Mouse (Mus musculus) MEL (cell line): Measurements from ENCODE around the gene Slc35e3. TPM values are rescaled to one million over a fixed set of nuclear protein-coding genes. Genes with fewer than 3 reads are reported as not detected.

Experiments
- DNase-seq: peaks from one replicate; pipeline ENCODE4 v3.0.0; 2011; ENCODE audit warnings: low read depth, low spot score
- H3K27ac ChIP-seq: 2 replicates; pipeline ENCODE4 v1.5.1; 2012; ENCODE audit warnings: low read depth, mild to moderate bottlenecking, control low read depth, low read length, moderate library complexity; ENCODE audit not compliant: control insufficient read depth
- H3K27me3 ChIP-seq, 2 experiments: fragments of 150-350 bp in 1 of 2; sonication (generic) in 1 of 2; 2 replicates each; pipeline ENCODE4 v1.6.1; 2012; ENCODE audit warnings: low read length in 2 of 2, mild to moderate bottlenecking in 2 of 2, improper control_type of control experiment in 1 of 2, moderate library complexity in 1 of 2; ENCODE audit not compliant: insufficient read depth in 2 of 2, control insufficient read depth in 1 of 2
- H3K36me3 ChIP-seq, 2 experiments: 2 replicates each; pipeline ENCODE4 v1.6.1; 2012 to 2014; ENCODE audit warnings: low read length in 2 of 2, improper control_type of control experiment in 1 of 2, inconsistent platforms in 1 of 2, mild to moderate bottlenecking in 1 of 2; ENCODE audit not compliant: insufficient read depth in 2 of 2, control insufficient read depth in 1 of 2
- H3K4me1 ChIP-seq, 2 experiments: fragments of 150-350 bp in 1 of 2; sonication (generic) in 1 of 2; 2 replicates each; pipeline ENCODE4 v1.6.1; 2012; ENCODE audit warnings: low read length in 2 of 2, improper control_type of control experiment in 1 of 2, mild to moderate bottlenecking in 1 of 2; ENCODE audit not compliant: insufficient read depth in 2 of 2, control insufficient read depth in 1 of 2
- H3K4me3 ChIP-seq, 2 experiments: fragments of 150-350 bp in 1 of 2; sonication (generic) in 1 of 2; 2 replicates each; pipeline ENCODE4 v1.5.1; 2012; ENCODE audit warnings: low read depth in 2 of 2, low read length in 2 of 2, mild to moderate bottlenecking in 2 of 2, moderate library complexity in 2 of 2, control low read depth in 1 of 2, improper control_type of control experiment in 1 of 2; ENCODE audit not compliant: control insufficient read depth in 1 of 2, insufficient read depth in 1 of 2
- H3K79me2 ChIP-seq: 2 replicates; pipeline ENCODE4 v1.6.1; 2012; ENCODE audit warnings: mild to moderate bottlenecking, low read length, moderate library complexity; ENCODE audit not compliant: control insufficient read depth, poor library complexity, insufficient read depth
- H3K9ac ChIP-seq: 2 replicates; pipeline ENCODE4 v1.6.1; 2012; ENCODE audit warnings: low read depth, mild to moderate bottlenecking, control low read depth, low read length, moderate library complexity; ENCODE audit not compliant: control insufficient read depth, poor library complexity, severe bottlenecking
- H3K9me3 ChIP-seq: fragments of 150-350 bp; sonication (generic); replicated peaks from 2 replicates; pipeline ENCODE4 v1.6.1; 2012; ENCODE audit warnings: mild to moderate bottlenecking, low read length, improper control_type of control experiment, moderate library complexity; ENCODE audit not compliant: insufficient read depth
- BHLHE40 ChIP-seq: IDR thresholded peaks from 2 replicates; pipeline ENCODE4 v1.6.1; 2012; ENCODE audit warnings: low read depth, mild to moderate bottlenecking, inconsistent platforms, low read length, improper control_type of control experiment, borderline replicate concordance
- E2F4 ChIP-seq: IDR thresholded peaks from 2 replicates; pipeline ENCODE4 v1.6.1; 2011; ENCODE audit warnings: low read depth, low read length, improper control_type of control experiment, borderline replicate concordance
- ELF1 ChIP-seq: IDR thresholded peaks from 2 replicates; pipeline ENCODE4 v1.6.1; 2014; ENCODE audit warnings: low read depth, mild to moderate bottlenecking, inconsistent platforms, low read length, improper control_type of control experiment, moderate library complexity
- EP300 ChIP-seq, 2 experiments: IDR thresholded peaks; 2 replicates each; pipeline ENCODE4 v1.6.1; 2011; ENCODE audit warnings: improper control_type of control experiment in 2 of 2, low read length in 2 of 2, low read depth in 1 of 2, mild to moderate bottlenecking in 1 of 2
- ETS1 ChIP-seq: IDR thresholded peaks from 2 replicates; pipeline ENCODE4 v1.6.1; 2012; ENCODE audit warnings: low read depth, mild to moderate bottlenecking, inconsistent platforms, low read length, improper control_type of control experiment, moderate library complexity
- MYC ChIP-seq: IDR thresholded peaks from 2 replicates; pipeline ENCODE4 v1.6.1; 2011; ENCODE audit warnings: low read depth, mild to moderate bottlenecking, low read length, improper control_type of control experiment, moderate library complexity
- POLR2AphosphoS2 ChIP-seq: IDR thresholded peaks from 2 replicates; pipeline ENCODE4 v1.6.1; 2011; ENCODE audit warnings: low read length, improper control_type of control experiment
- POLR2AphosphoS5 ChIP-seq: IDR thresholded peaks from 2 replicates; pipeline ENCODE4 v1.6.1; 2012; ENCODE audit warnings: low read depth, borderline replicate concordance, mild to moderate bottlenecking, inconsistent platforms, low read length, moderate library complexity, mixed read lengths
- RAD21 ChIP-seq: IDR thresholded peaks from 2 replicates; pipeline ENCODE4 v1.6.1; 2011; ENCODE audit warnings: mild to moderate bottlenecking, low read depth, low read length, improper control_type of control experiment
- TBP ChIP-seq: IDR thresholded peaks from 2 replicates; pipeline ENCODE4 v1.8.0; 2011; ENCODE audit warnings: low read depth, low read length, improper control_type of control experiment
- TCF12 ChIP-seq: IDR thresholded peaks from 2 replicates; pipeline ENCODE4 v1.6.1; 2014; ENCODE audit warnings: low read depth, mild to moderate bottlenecking, inconsistent platforms, low read length, improper control_type of control experiment, moderate library complexity
- ZC3H11A ChIP-seq: IDR thresholded peaks from 2 replicates; pipeline ENCODE4 v1.6.1; 2012; ENCODE audit warnings: low read depth, mild to moderate bottlenecking, inconsistent platforms, low read length, improper control_type of control experiment
- ZMIZ1 ChIP-seq: IDR thresholded peaks from 2 replicates; pipeline ENCODE4 v1.6.1; 2012; ENCODE audit warnings: low read depth, mild to moderate bottlenecking, inconsistent platforms, low read length, improper control_type of control experiment, moderate library complexity
- ZNF384 ChIP-seq: IDR thresholded peaks from 2 replicates; pipeline ENCODE4 v1.6.1; 2012; ENCODE audit warnings: low read depth, mild to moderate bottlenecking, inconsistent platforms, low read length, improper control_type of control experiment
- polyA plus RNA-seq, 2 experiments: library from polyadenylated mRNA; stranded (reverse) in 1 of 2; unstranded in 1 of 2; fragments of >175 nt in 1 of 2; fragments of >200 nt in 1 of 2; gene quantifications; 2 replicates each; pipeline versions ENCODE4 v1.2.1 to v1.2.4; 2012; ENCODE audit warnings: low replicate concordance in 2 of 2, low read depth in 1 of 2; ENCODE audit not compliant: insufficient read length in 2 of 2, insufficient read depth in 1 of 2, missing spikeins in 1 of 2
- total RNA-seq: library from RNA; depleted of rRNA; stranded (reverse); fragments of 300-350 nt; gene quantifications from 2 replicates; pipeline ENCODE4 v1.2.3, GENCODE M21; 2012

Gene Slc35e3
- total and polyA plus RNA-seq, 3 experiments: 3.7 to 7.4 TPM; not detected in 1

DNA sequence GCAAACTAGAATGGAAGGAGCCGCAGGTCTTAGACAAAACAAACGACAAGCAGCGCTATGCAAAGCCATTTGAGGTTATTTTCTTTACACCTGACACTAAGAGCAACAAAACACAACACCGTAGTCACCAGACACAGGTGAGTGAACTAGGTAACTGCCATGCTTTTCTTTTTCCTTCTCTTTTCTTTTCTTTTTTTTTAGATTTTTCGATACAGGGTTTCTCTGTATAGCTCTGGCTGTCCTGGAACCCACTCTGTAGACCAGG is 20.7 kb upstream of the Slc35e3 start:
- no peak for DNase-seq
- H3K9ac ChIP-seq: no peak overlapping the region
- no peaks in the 10 kb centered on the region for H3K4me1 ChIP-seq
- H3K36me3 ChIP-seq: peaks cover 0 to 21% of the 10 kb centered on the region in 2 experiments; a peak in 2 of 4 replicates
- no peaks in the 10 kb centered on the region for H3K9me3 ChIP-seq
- H3K27ac ChIP-seq: no peak overlapping the region
- no peak overlapping the region for H3K4me3 ChIP-seq
- H3K27me3 ChIP-seq: no peaks in the 10 kb centered on the region
- TF ChIP-seq EP300 (IDR thresholded peaks at IDR 0.05; ENCODE audit: low read depth in 1 of 2, low read length in 2 of 2): no peak
- no peak for TF ChIP-seq E2F4
- TF ChIP-seq TCF12: no peak
- no peak for TF ChIP-seq MYC
- TF ChIP-seq BHLHE40: no peak
- no peak for TF ChIP-seq TBP
- TF ChIP-seq ETS1: no peak
- no peak for TF ChIP-seq ZNF384
- TF ChIP-seq POLR2AphosphoS5: no peak
- TF ChIP-seq ZMIZ1: no peak
- no peak for TF ChIP-seq POLR2AphosphoS2
- no peak for TF ChIP-seq ZC3H11A
- no peaks in the 10 kb centered on the region for H3K79me2 ChIP-seq

DNA sequence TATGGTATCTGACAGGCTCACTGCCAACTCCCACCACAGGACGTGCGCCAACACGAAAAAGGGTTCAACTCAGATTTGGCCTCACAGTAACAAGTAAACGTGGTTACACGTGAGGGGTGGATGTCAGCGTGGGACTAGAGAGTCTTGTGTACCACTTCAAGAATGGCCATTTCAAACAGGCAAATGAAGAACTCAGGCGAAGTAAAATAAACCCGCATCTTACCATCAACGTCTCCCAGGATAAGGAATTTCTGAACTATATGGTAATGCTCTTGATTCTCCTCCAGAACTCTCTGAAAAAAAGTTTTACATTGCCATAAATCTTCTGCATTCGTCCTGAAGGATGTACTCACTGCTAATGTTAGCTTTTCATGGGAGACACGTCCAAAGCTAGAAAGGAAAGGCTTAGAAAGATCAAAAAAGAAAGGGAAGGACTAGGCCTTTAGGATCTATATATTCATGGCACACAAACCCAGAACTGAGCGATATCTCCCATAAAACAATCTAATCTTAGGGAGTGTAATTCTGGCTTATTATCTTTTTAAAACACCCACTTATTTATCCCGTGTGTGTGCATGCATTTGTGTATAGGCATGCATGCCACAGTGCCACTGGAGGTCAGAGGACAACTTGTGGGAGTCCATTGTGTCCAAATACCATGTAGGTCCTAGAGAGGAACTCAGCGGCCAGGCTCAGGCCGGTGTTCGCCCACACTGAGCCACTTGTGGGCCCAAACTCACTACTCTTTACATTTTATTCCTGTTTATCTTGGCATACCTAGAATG is 20.1 kb upstream of the Slc35e3 start:
- Histone ChIP-seq H3K4me3 (no peak overlapping the region), H3K9ac (no peak overlapping the region), H3K79me2 (no peaks in the 10 kb centered on the region), H3K9me3 (no peaks in the 10 kb centered on the region), H3K27ac (no peak overlapping the region), H3K27me3 (no peaks in the 10 kb centered on the region), H3K36me3 (peaks cover 0 to 26% of the 10 kb centered on the region in 2 experiments; a peak in 2 of 4 replicates), H3K4me1 (no peaks in the 10 kb centered on the region)
- DNase-seq: no peak
- no peak for TF ChIP-seq RAD21
- TF ChIP-seq ELF1: no peak
